Mouse (Mus musculus): ENCODE measurements around the gene Gnai2.

Gene Gnai2

DNA sequence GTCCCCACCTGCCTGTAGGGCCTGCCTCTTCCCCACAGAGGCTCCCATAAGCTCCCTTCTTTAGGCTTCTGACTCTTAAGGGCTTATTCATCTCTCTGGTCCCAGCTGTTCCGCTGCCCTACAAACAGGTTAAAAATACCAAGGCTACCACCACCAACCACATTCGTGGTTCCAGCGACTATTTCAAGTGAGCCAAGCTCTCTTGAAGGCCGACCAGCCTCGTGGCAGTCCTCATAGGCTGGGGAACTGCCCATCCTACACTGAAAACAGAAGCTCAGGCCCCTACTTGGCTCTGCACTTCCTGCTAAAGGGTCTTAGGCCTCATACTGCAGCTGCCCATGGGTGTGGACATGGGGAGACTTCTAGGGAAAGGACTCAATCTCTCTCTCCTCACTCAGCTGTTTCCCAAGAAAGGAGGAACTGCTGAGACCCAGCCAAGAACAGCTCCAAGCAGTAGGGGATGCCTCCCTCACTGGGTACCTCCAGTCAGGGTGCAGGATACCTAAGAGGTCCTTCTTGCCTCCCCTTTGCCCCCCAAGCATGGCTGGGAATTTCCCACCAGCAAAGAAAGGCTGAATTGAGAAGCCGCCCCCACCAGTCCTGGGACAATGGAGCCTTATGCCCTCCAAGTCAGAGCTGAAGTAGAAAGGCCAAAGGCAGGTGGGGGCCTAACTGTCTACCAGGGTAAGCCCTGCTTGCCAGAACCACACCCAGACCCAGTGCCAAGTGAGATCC is 23.5 kb downstream of the Gnai2 start:
- DNase-seq (ENCODE audit: low read depth, low spot score): no peak

DNA sequence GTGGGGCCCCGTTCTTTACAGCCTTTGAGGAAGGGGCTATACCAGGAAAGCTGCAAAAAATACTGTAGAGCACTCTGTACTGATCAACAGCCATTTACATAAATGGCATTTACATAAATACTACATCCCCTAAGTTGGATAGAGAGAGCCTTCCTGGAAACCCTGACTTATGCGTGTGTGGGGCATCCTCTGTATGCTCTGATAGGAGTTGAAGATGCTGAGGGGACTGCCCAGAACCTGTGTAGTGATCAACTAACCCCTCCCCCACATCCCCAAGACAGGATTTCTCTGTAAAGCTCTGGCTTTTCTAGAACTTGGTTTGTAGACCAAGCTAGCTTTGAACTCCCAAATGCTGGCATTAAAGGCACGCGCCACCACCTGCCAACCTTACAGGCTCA is 25.7 kb downstream of the Gnai2 start:
- no peak for DNase-seq (ENCODE audit: low read depth, low spot score)

DNA sequence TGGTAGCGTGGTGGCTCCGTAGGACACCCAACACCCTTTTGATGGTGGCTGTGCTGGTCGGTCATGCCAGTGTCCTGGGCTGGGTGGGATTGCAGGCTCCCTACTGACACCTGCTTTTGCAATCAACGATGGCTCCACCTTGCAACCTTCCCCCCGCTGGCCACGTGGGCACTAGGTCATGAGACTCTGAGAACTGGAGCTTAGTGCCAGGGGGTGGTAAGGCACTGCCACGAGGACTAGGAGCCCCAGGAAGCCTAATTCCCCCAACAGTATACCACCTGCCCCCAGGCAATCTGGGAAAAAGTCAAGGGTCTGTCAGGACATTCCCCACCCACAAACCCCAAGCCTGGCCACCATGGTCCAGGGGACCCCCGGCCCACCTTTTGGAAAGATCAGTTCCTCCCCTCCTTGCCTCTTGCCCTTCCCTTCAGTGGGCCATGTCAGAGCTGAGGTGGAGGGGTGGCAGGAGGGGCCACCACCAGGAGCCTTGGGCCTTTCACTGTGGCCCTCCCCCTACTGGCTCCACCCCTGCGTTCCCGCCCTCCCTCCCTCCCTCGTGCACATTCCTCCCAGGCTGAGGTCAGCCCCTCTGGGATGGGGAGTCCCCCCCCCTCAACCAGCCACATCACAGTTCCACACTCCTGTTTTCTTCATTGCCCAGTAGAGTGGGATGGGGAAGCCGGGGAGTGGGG is 26.3 kb downstream of the Gnai2 start, which contains the start of gene Sema3b:
Gene Sema3b (minus strand): TSS at position 489 of the 692 bp plus-strand sequence.
- DNase-seq (ENCODE audit: low read depth, low spot score): no peak

DNA sequence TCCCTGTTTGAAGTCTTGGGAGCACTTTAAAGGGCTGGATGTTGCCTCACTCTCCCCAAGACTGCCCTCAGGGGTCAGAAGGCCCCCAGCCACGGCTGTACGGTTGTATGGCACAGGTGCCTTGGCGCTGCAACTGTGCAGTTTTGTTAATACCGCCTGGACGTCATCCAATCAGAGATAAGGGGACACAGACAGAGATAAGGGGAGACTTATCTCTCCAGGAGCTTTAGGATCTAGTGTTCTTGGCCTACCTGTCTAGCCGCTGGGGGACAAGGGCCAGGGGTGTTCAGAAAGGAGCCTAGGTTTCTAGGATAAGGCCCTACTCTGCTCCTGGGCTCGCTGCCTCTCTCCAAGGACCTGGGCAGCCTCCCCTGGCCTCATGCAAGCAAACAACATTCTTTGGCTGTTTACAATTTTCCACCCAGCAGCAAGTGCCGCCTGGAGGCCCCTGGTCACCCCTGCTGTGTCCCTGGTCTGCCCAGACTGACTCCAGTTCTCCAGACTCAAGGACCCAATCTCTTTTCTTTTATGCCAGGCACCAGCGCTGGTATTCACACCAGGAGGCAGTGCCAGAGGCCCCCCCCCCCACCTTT is 27.4 kb downstream of the Gnai2 start:
- no peak for DNase-seq (ENCODE audit: low read depth, low spot score)

DNA sequence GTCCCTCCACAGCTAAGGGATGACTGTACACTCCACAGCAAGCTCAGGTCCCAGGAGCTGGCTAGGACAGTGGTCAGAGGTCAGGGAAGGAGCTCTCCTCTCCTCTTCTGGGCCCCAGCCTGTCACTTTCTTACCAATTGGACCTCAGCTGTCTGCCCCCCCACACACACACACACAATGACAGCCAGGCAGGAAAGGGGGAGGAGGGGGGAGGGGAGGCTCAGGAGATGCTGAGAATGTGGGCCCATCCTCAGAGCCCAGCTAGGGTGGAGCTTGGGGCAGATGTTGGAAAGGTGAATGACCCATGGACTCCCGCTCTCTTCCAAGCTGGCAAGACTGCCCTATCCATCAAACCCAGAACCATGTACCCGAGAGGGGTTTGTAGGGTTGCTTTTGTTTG is 28.1 kb downstream of the Gnai2 start:
- no peak for DNase-seq (ENCODE audit: low read depth, low spot score)

DNA sequence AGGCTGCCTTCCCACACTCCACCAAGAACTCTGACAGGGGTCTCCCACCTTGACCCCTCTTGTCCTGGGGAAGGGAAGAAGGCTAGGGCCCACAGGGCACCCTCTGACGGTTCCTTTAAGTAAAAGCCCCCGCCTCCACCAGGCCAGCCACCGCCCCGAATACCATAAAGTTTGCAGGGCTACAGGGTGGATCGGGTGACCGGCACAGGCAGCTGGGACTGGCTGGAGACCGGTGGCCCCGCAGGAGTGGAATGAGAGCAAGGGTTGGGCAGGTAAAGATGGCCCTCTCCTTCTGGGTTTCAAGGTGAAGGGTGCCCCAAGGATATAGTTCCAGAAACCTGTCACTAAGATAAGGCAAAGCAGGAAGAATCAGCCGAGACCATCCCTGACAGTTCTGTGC is 28.6 kb downstream of the Gnai2 start:
- no peak for DNase-seq (ENCODE audit: low read depth, low spot score)

DNA sequence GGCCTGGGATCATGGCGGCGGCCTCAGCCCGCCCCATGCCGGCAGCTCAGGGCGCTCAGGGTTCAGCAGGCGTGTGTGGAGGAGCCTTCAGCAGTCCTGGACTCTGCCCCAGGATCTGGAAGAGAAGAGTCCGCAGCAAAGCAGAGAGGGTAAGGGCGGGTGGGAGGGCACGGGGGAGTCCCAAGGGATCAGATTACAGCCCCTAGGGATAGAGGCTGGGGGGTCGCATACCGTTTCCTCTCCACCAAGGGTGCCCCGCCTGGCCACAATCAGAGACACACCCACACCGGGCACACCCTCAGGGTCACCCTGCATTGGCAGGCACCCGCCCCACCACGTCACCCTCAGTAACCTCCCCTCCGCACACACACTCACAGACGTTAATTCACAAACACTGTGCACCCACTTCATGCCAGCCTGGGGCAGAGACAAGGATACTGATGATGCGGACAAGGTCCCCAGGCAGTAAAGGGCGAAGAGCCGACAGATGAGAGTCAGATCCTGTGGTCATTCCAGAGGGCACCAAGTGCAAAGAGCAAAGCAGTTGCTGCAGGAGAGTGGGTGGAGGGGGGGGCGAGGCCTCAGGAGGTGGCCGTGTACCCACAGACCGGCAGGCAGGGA is 30.0 kb downstream of the Gnai2 start:
- DNase-seq (ENCODE audit: low read depth, low spot score): no peak

DNA sequence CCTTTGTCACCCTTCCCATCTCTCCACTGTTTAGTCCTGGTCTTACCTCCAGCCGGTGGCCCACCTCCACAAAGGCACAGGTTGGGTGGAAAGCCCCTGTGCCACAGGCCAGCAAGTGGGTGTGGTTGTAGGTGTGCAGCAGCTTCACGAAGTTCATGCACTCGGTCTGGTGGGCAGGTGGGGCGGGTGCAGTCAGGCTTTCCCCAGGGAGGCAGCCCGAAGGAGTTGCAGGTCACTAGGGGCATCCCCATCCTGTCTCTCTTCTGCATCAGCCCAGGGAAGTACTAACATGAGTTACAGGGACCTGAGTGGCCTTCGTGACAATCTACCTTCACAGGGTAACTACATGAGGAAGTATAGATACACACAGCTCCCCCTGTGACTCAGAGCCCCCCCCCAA is 31.9 kb downstream of the Gnai2 start:
- DNase-seq (ENCODE audit: low read depth, low spot score): no peak

DNA sequence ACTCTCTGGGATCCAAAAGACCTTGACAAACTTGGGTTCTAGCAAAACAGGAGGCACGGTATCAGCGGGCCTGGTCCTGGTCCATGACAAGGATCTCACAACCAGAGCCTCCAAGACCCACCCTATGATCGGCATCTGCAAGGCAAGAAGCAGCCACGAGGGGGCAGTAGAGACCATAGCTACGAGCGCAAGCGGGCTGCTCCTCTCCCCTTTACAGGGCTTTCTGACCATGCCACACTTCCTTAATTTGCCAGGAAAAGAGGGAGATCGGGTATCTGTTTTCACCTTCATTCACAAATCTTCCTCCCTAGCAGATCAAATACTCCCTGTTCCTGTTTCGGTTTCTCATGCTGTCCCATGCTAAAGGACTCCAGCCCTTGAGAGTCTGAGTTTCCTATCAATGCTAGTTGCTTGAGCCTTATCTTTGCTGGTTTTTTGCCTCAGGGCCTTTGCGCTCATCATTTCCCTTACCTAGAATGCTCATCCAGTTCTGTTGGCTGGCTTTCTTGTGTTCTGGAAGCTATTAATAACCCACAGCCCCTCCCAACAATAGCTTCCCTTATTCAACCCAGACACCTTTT is 33.0 kb downstream of the Gnai2 start:
- peak; percentile 84 for DNase-seq (ENCODE audit: low read depth, low spot score)

DNA sequence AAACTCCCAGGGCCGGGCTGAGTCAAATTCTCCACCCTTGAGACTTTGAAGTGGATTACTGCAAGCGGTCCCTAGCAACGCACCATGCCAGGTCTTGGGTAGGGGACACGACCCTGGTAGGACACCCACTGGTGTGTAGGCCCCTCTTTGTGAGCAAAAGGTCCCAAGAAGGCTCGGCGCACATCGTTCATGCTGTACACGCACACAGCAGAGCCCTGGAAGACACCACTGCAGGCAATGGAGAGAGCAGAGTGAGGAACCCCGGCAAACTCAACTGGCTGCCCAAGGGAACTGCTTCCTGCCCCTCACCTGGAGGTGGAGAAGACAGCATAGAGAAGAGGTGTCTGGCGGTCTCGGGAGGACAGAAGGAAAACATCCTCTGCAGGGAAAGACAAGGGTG is 33.9 kb downstream of the Gnai2 start:
- DNase-seq (ENCODE audit: low read depth, low spot score): no peak

DNA sequence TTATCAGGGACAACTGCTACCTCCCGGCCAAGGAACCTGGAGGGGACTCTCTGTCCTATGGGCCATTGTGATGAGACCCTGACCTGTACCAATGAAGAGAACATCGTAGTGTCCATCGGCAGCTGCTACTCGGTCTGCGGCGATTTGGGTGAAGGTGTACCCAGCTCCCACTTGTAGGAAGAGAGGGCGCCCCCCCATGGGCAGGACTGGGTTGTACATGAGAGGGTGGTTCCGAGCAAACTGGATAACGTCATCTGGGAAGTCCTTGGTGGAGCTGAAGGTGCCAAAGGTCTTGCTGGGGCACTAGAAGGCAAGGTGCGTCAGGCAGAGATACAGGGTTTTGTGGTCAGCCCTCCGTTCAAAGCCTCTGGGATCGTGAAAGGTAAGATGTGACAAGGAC is 34.4 kb downstream of the Gnai2 start:
- peak; percentile 68 for DNase-seq (ENCODE audit: low read depth, low spot score)

DNA sequence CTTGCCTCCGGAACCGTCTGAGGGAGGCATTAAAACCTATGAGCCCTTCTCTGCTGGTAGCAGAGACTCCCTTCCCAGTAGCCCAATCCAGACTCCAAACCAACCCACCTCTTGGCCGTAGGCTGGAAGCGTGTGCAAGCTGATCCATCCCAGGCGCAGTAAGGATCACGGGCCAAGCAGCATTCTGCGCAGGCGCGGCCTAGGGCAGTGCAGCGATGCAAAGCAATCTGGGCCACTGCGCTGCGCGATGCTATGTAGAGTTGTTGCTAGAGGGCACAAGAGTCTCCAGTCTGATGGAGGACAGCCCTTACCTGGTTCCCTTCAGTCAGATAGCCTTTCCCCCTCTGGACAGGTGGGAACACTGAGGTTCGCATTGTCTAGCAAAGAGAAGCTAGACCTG is 35.3 kb downstream of the Gnai2 start:
- DNase-seq (ENCODE audit: low read depth, low spot score): peak; percentile 80

DNA sequence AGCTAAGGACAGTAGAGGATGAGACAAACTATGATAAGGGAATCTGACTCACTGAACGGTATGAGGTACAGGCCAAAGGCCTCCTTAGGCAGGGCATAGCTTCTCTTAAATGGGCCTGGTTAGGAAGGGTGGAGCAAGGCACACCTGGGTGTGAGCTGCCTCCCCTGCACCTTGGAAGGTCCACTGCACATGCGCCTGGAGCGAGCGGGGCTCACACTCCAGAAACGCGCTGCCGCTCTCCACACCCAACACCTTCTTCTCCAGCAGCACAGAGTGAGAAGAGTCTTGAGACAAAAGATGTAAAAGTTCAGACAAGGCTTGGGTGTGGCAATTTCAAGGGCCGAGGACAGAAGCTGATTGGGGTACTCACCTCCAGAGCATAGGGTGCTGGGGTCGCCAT is 35.7 kb downstream of the Gnai2 start:
- no peak for DNase-seq (ENCODE audit: low read depth, low spot score)

DNA sequence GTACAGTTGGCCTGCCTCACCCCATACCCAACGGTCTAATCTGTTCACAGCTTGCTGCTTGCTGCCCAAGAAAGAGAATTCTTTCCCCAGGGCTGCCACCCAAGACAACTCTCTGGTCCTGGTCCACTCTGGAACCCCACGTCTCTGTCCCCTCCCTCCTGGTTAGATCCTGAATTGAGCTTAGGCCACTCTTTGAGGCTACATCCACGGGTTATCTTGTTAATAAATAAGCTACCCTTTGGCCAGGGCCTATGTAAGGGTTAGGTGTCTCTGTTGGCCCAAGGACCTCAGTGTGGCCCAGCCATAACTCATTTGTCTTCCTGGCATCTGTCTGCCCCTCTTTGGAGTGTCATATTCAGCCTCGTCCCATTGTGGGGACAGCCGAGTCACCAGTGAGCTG is 36.8 kb downstream of the Gnai2 start:
- DNase-seq (ENCODE audit: low read depth, low spot score): no peak

DNA sequence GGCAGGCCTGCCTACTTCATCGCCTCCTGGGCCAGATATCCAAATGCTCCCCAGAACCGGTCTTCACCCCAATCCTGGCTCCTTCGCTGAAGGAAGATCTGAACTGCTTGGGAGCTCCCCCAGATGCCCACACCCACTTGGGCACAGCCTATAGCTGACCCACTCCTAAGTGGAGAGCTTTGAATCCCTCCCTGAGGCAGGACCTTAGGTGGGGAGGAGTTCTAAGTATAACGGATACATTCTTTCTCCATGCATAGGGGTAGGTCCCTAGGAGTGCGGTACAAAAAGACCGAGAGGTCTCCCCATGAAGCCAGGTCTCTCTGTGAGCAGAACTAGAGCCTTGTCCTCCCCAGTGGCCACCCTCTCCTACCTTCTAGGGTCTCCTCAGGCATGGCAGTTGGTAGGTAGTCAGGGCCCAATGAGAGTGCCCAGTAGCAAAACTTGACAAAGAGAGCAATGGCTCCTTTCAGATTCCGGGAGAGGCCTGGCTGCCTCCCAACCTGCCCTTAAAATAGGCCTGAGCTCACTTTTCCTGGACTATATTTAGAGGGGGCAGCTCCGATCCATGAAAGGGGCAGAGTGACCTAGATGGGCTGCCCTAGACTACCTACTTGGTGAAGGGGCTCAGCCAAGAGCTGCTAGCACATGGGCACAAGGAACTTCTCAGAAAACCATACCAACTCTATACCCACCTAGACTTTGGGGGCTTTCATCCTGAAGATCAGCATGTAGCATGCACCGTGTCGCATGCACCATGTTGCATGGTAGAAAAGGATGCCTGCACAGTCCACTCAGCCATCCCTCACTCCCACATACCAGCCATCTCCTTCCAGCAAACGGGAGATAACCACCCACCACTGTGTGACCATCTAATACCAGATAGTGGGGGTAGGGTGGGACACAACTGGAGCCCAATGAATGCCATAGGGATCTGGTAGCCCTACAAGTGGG is 38.3 kb downstream of the Gnai2 start:
- DNase-seq (ENCODE audit: low read depth, low spot score): no peak

DNA sequence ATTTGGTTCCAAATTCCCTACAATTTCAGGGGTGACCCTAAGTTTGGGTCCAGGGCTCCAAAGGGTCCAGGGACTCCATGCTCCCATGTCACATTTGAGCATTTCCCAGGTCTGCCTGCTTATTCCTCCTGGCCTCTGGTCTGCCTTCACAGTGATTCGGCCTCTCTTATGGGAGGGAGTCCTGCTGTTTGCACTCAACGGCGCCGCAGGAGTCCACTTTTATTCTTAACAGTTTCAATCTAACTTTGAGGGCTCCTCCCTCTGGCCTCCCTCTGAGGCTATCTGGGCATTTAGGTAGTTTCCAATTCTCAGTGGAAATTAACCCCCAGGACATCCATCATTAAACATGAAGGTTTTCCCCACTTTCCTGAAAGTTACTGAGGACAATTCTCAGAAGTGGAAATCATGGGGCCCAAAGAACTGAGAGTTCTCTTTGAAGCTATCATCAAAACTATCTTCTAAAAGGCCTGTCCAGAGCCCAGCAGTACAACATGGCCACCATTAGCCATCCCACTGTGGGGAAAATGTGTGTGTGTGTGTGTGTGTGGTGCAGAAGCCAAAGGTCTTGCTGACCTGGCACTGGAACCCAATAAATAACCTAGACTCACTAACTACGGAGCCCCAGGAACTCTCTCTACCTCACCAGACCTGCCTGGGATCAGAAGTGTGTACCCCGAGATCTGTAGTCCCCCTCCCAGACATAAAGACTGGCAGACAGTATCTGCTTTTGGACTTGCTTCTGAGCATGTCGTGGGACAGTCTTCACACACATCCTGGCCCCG is 40.7 kb downstream of the Gnai2 start:
- DNase-seq (ENCODE audit: low read depth, low spot score): peak; percentile 86

DNA sequence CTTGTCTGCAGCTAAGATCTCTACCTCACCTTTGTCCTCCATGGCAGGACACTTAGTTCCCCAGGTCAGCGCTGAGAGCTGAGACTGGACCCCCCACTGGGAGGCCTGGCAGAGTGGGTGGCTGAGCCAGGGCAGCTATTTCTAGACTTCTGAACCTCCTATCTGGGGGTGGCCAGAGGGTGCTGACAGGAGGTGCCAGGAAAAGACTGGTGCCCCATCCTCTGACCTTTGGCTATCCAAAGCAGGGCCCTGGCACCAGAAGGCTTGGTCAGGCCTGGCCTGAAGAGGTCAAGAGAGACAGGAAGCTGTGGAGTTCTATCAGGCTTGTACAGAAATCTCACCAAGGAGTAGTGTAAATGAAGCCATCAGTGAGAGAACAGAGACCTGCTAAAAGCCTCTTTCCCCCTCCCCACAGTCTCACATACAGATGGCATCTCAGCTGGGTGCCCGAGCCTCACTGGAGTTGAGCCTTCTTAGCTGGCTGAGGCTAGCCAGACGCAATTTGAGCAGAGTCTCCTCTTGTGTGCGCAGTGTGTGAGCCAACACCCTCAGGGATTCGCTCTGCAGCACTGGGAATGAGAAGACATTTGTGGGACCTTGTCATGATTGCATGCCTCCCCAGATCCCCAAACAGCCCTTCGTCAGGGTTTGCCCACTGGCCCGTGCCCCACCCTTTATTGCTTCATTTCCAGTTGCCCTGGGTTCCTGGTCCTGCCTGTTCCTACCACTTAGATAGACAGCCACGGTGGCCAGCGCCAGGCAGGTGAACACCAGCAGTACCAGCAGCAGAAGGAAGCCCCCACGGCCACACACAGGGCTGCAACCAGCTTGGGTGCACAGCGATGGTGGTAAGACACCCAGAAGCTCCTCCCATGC is 41.8 kb downstream of the Gnai2 start:
- no peak for DNase-seq (ENCODE audit: low read depth, low spot score)

DNA sequence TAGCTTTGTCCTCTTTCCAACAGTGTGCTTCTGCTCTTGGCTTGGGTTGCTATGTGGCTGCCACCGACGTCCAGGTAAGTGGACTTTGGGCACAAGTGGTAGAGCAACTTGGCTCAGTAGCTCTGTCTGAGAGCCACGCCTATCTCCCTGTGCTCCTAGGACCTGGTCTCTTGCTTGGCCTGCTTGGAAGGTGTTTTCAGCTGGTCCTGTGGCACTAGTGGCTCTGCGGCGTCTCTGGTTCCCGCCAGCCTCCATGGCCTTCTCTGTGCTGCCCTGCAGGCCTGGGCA is 44.5 kb downstream of the Gnai2 start:
- no peak for DNase-seq (ENCODE audit: low read depth, low spot score)

DNA sequence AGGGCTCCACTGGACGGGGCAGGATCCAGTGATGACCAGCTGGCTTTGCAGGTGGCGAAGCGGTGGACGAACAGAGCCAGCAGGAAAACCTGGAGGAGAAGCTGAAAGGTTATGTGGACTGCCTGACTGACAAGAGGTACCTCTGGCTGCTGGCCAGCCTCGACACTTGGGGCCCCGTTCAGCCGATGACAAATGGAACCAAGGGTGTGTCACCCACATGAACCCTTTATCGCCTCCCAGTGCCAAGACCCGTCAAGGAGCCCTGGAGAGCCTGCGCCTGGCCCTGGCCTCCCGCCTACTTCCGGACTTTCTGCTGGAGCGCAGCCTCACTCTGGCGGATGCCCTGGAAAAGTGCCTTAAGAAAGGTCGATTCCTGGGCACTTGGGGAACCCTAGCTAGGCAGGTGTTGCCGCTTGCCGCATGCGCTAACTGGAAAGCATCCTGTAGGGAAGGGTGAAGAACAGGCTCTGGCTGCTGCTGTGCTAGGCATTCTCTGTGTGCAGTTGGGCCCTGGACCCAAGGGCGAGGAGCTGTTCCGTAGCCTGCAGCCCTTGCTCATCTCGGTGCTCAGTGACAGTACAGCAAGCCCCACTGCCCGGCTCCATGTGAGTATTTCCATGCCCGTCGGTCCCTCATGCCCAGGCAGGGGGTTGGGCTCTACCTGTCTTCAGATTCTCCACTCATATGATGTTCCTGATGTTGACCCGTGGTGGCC is 45.0 kb downstream of the Gnai2 start:
- no peak for DNase-seq (ENCODE audit: low read depth, low spot score)
